Mouse (Mus musculus) Muller cell, postnatal 12 days (primary cell): ENCODE results near the gene Atp11c.

Source experiments
- DNase-seq: peaks from one replicate; pipeline ENCODE4 v3.0.0-alpha.2; 2015; ENCODE audit errors: inconsistent ontology term

The Atp11c gene

DNA sequence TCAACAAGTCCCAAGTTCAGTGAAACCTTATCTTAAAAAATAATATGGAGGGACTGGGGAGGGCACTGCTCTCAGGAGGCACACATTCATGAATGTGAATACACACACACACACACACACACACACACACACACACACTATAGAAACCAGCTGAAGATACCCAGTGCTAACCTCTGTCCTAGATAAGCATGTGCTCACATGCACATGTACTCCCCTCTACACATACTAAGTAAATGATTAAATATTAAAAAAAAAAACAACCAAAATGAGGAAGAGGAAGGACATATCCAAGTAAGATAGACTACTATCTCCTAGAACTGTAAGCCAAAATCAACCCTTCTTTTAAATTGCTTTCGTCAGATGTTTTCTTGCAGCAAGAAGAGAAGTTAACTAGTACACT, 205.6 kb downstream of the Atp11c start:
- no peak for DNase-seq

DNA sequence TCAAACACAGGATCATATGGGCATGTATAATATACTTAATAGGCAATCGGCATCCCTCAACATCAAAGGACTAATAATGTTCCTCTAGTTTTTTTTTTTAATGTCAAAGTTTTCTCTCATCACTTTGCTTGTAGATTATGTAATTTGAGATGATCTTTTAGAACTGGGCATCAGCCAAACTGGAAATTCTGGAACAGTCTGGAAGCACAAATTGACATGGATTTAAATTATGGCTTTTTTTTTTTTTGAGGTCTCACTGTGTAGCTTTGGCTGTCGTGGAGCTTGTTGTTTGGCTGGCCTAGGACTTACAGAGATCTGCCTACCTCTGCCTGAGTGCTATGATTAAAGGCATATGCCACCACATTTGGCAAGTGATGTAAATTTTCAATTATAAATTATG, 210.8 kb downstream of the Atp11c start:
- DNase-seq, result no peak

DNA sequence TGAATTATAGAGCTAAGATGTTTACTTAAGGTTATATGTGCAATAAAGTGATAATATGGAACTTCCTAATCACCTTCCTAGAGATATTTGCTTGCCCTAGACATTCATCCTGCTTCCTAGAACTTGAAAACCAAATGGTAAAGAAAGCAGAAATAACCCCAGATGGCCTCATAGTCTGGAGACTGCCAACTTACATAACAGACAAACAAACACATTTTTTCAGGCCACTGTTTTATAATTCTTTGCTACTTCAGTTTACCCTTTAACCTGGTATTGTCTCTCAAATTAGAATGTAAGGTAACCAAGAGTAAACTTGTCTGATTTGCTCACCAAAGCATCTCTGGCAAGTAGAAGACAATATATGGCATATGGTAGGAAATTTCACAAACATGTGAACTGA, 212.1 kb downstream of the Atp11c start:
- no peak for DNase-seq

DNA sequence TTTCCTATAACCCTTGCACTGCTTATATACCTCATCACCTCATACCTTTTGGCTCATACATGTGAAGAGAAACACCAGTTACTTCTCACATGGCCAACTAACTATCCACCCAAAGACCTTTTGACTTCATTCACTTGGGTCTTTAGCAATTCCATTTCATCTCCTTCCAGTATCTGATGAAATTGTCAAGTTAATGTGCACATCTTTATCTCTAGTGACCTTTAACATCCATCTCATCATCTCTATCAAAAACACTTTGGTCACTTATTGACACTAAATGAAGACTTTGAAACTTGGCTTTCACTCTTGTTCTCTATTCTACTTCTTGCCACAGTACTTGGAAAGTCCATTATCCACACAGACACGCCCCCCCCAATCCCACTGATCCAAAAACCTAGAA, 243.8 kb downstream of the Atp11c start:
- DNase-seq, result no peak

DNA sequence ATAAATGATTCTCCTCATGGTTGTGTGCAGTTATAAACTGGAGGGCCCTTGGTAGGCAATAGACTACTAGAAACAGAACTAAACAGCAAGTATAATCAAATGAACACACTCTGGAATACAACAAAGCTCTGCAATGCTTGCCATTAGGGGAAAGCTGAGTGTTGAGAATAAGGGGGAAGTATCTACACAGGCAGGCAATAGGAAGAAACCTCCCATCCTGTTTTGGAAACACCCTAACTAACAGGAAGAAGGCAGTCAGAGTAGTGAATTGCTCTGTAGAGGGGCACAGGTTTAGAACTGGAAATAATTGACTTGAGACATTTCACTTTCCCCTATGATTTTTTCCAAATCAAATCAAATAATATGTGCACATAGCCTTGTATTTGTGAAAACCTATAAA, 247.1 kb downstream of the Atp11c start:
- DNase-seq, result no peak

DNA sequence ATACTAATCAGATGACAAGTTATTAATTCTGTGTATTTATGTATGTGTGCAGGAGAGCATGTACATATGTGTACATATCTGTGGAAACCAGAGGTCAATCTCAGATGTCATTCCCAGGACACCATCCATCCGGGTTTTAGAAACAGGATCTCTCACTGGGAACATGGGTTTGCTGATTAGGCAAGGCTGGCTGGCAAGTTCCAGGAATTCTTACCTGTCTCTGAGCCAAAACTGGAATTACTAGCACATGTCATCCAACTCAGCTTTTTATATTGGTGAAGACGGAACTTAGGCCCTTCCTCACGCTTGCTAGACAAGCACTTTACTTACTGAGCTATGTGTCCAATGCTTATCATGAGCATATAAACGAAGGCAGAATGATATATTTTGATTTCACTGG, 247.5 kb downstream of the Atp11c start:
- no peak for DNase-seq

DNA sequence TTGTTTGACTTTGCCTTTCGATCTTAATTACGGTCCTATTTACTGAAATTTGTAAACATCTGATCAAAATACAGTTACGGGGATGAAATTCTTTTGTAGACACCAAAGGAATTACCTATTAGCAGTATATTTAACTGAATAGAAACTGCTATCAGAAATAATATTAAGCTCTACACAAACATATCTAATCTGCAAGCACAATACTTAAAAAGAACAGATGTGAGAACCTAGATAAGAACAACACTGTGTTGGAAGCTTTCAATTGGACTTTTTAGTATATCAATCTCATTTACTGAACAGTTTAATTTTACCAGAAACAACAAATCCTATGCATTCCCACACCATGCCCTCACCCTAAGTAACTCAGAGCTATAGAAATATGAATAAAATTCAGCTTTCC, 262.8 kb downstream of the Atp11c start:
- DNase-seq, result no peak

DNA sequence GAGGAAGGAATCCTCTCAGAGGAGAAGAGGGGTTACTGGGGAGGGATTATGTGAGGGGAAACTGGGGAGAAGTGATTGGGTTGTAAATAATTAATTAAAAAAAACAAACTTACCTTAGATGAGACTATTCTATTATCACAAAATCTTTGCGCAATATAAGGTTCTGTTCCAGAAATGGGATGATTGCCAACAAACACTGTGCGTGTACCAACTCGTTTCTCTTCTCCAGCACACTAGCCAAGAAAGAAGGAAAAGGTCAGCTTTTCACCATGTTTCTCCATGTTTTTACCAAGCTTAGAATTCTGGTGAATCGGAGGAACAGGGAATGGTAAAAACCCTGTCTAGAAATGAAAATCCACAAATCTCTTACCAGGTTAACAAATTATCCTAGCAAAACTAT, 271.2 kb downstream of the Atp11c start:
- DNase-seq, result no peak

DNA sequence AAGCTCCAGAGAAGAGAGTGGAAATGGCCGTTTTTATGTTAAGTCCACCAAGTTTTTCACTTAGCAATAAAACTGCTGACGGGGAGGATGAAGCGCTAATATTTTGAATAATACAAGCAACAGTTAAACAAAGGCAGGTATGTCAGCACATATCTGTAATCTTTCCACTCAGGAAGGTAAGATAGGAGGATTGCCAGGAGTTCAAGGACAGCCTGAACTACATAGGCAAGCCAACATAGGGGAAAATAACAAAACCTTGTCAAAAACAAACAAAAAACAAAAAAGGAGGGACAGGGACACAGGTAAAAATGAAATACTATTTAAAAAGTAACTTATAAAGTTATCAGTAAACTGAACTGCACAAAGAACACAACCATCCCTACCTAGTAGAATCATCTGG, 274.8 kb downstream of the Atp11c start:
- DNase-seq, result no peak

DNA sequence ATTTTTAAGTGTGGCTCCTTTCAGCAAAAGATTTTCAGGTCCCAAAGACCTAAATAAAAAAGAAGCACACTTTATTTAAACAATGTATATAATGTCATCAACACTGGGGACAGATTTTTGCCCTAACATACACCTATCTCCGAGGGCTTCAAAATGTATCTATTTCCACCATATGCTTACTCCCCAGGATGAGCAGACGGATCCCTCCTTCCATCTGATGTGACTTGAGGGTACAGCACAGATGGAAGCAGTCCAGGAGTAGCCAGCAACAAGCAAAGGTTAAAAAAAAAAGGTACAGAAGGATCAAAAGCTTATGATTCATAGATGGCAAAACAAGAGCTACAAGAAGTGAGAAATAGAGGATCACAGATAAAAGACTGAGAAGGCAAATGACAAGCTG, 300.2 kb downstream of the Atp11c start:
- no peak for DNase-seq

DNA sequence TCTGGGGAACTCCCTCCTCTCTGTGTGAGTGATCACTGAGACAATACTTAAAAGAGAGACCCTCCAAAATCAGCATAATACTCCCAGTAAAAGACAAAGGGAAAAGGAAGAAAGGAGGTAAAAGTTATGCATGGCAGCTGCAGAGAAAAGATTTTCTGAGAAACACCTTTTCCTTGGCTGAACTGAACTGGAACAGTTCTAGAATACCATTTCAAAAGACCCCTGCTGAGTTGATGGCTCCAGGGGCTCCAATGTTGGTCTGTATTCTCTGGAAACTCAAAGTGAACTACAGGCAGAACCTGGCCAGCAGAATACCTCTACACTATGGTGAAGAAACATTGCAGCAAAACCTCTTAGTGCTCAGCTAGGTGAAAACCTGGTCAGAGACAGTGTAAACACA, 337.2 kb downstream of the Atp11c start:
- no peak for DNase-seq

DNA sequence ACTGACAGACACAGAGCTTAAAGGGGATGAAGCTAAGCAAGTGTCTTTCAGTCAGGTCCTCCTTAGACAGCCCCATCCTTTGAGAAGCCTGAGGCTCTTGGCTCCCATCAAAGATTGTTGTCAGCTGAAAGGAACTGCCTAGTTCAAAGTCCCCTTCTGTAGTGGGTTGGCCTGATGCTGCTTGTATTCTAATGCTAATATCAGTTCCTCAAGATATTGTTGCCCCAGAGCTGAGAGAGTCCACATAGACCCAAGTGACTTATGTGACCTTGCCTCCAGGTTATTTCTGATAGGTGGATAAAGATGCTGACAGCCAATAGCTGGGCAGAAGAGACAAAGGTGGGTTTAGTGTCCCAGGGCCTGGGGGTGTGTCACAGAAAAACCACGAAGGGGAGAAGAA, 404.8 kb downstream of the Atp11c start:
- DNase-seq, result no peak

DNA sequence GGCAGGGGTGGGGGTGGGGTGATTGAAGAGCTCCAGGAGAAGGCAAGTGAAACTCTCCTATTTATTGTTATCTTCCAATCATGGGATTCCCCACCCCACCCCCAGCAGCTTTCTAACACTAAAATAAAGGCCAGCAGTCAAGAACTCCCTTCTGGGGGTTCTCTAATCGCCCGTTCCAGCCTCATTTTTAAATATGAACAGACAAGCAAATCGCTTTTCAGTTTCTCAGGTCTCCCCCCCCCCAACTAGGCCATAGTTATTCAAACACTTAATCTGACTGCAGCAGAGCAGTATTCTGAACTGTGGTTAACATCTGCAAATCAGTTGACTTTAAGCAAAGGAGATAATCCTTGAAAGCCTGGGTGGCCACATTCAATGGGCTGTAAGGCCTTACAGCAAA, 409.9 kb downstream of the Atp11c start:
- no peak for DNase-seq

DNA sequence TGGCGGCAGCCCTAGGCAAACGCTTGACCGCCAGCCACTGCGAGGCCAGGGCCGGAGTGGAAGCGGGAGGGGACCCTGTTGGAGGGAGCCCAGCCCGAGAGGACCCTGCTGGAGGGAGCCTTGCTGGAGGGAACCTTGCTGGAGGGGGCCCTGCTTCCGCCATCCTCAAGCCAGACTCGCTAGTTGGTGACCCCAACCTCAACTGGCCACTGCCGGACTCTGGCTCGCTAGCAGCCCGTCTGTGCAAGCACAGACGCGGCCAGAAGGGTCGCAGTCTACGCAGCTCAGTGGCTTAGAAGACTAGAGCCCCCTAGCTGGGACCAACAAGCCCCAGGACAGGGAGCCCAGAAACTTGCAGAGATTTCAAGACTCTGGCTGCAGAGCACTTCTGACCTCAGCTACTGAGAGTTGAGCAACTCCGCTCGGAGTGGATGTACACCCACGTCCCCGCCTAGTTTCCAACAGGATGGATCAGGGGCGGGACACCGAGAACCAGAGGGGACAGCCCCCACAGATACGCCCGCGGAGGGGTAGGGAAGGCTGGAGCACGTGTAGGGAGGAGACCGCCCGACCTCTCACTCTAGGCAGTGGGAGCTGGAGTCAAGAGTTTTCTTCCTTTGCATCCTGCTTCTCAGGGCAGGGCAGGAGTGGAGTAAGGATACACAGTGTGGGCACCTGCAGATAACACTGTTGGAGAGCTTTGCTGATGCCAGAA, 413.6 kb downstream of the Atp11c start, which contains the start of gene Mcf2:
TSS of gene Mcf2 (minus strand) at position 346 of the 715 bp plus-strand sequence.
- peak; percentile 26 for DNase-seq

DNA sequence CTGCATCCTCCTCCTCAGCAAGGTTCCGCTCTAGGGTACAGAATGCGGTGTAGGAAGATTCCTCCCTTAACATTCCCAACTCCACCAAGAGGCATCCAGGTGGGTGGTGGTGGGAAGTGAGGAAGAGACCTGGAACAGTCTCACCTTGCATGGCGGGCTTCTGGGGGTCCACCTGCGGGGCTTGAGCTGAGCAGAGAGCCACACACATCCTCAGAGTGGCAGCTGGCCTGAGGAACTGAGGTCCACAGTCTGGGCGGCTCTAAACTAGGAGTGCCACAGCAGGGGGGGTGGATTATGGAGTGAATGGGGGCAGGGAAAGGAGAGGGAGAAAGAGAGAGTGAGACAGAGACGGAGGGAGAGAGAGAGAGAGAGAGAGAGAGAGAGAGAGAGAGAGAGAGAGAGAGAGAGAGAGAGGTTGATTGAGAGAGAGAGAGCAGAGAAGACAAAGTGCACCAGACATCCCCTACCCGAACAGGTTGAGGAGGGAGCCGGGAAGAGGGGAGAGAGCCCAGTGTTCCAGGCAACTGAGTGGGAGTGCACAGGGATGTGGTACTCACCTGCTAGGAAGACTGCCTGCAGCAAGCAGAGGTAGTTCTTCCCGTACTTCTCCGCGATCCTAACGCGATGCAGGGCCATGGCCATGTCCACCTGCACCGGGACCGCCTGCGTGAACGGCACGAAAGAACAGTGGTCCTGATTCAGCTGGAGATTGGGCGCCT, 414.3 kb downstream of the Atp11c start:
- DNase-seq, result peak; percentile 9
